Mouse (Mus musculus): Measurements from ENCODE around the gene Eif2b3. TPM values are rescaled to one million over a fixed set of nuclear protein-coding genes. Genes with fewer than 3 reads are reported as not detected.
A peak's percentile ranks its signal among the peaks of the same experiment; 100 is the strongest.

Eif2b3 gene
- polyA plus RNA-seq (2015; fragmentation: Nextera tagmentation; extraction: Ambion mirVana), result 45.5 and 50.2 TPM in 2 replicates

DNA sequence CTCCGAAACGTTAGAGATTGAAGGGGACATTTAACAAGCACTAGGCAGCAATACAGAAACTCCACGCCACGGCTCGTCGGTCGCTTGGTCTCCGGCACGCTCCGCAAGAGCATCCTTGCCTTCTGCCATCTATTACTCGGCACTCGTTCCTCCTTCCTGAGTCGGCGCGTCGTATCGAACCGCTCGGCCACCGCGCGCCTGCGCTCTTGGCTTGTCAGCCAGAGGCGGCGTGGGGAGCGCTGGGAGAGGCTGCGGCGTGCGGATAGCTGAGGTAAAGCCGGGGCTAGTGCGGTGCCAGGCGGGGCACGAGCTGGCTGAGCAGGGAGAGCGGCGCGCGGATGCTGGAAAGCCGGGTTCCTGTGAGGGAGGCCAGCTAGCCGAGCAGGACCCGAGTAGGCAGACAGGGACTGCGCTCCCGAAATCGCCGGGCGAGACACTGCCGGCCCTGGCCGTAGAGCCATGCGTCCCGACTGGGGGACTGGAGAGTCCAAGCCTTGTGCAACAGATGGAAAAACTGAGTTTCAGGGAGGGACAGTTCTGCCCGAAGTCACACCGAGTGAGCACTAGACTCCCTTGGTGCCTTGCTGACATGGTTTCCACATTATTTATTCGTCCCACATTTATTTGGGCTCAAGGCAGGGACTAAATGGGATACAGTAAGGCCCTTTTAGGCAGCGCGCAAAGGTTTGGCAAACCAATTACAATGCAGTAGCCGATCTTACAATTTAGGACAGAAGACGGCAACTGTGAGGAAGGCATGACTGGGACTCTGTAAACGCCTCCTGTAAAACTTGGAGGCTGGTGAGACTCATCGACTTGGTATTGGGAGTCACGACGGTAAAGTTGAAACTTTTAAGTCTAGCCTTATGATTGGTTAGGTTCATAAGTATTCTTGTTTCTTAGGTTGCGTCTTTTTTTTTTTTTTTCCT, at the start of gene Eif2b3:
TSS of gene Eif2b3 (plus strand) at position 197 of the 929 bp plus-strand sequence.
- Histone ChIP-seq H3K27me3 (no peaks in the 10 kb centered on the region), H3K4me3 (replicated peaks) (peak within 1 kb of the TSS; percentile 90)

DNA sequence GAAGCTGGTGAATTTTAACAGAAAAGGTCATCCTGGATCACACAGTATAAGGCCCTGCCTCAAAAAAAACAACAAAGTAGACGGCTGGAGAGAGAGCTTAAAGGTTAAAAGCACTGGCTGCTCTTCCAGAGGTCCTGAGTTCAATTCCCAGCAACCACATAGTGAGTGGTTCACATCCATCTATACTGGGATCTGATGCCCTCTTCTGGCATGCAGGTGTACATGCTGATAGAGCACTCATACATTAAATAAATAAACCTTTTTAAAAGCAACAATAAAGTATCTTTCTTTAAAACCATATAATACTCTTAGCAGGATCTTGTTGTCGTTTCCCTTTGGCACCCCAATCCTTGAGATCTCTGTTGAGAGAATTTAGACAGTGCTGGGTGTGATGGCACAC, 42.7 kb upstream of the Eif2b3 start:
- Histone ChIP-seq H3K27ac (no peak overlapping the region), H3K4me1 (replicated peaks) (no peaks in the 10 kb centered on the region), H3K4me3 (replicated peaks) (no peak overlapping the region), H3K4me2 (replicated peaks) (no peak overlapping the region), H3K9ac (replicated peaks) (no peak overlapping the region), H3K27me3 (no peaks in the 10 kb centered on the region), H3K9me3 (no peaks in the 10 kb centered on the region), H3K36me3 (peaks cover 74% of the 10 kb centered on the region)
- WGBS, result 80% methylated on average over 2 of the region's 2 CpGs
- ATAC-seq, result no peak

More for the DNA sequence above, at the start of gene Eif2b3:
- Histone ChIP-seq H3K4me1 (replicated peaks) (peaks cover 12% of the 10 kb centered on the region), H3K9me3 (no peaks in the 10 kb centered on the region), H3K27ac (peak within 1 kb of the TSS; percentile 60; the same call in 1 of the 2 replicates), H3K4me2 (replicated peaks) (peak within 1 kb of the TSS; percentile 80), H3K36me3 (peaks cover 19% of the 10 kb centered on the region), H3K9ac (replicated peaks) (peak within 1 kb of the TSS; percentile 90)
- peak; percentile 97 for ATAC-seq
- WGBS, result 2% methylated on average over 61 of the region's 61 CpGs

DNA sequence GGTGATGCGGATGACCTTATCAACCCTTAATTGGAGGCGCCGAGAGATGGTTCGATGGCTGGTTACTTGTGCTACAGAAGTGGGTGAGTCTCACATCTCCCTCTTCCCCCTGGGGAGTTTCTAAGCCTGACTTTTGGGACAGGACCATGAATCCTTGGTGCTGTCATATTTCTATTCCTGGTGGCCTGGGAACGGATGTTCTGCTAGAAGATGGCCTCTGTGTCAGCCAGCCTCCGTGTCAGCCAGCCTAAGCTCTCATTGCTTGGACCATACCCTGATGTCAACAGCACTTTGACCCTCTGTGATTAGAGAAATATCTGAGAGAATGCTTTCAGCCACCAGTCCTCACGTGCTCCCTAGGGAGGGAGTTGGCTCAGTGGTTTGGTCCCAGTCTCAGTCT, 33.5 kb upstream of the Eif2b3 start:
- H3K36me3 ChIP-seq, result peaks cover 73% of the 10 kb centered on the region

DNA sequence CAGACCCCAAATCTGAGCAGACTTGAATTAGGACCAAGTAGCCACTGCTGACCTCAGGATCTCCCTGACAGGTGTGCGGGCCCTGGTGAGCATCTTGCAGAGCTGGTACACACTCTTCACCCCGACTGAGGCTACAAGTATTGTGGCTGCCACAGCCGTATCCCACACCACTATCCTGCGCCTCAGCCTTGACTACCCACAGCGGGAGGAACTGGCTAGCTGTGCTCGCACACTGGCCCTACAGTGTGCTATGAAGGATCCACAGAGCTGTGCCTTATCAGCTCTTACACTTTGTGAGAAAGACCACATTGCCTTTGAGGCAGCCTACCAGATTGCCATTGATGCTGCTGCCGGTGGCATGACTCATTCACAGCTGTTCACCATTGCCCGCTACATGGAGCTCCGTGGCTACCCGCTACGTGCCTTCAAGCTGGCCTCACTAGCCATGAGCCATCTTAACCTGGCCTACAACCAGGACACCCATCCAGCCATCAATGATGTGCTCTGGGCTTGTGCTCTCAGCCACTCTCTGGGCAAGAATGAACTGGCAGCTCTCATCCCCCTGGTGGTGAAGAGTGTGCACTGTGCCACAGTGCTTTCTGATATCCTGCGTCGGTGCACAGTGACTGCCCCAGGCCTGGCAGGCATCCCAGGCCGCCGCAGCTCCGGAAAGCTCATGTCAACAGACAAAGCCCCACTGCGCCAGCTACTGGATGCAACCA, 32.6 kb upstream of the Eif2b3 start:
- H3K27me3 ChIP-seq, result no peaks in the 10 kb centered on the region
- no peak overlapping the region; the same call in 1 of the 2 replicates for H3K27ac ChIP-seq
- H3K4me3 ChIP-seq (replicated peaks), result no peak overlapping the region
- no peak overlapping the region for H3K9ac ChIP-seq (replicated peaks)
- 60% methylated on average over 17 of the region's 17 CpGs for WGBS
- no peak overlapping the region for H3K4me2 ChIP-seq (replicated peaks)
- ATAC-seq, result peak; percentile 84
- no peaks in the 10 kb centered on the region for H3K9me3 ChIP-seq
- H3K4me1 ChIP-seq (replicated peaks), result no peaks in the 10 kb centered on the region
- peaks cover 64% of the 10 kb centered on the region for H3K36me3 ChIP-seq

More for the DNA sequence above, 33.5 kb upstream of the Eif2b3 start:
- Histone ChIP-seq H3K9me3 (no peaks in the 10 kb centered on the region), H3K4me2 (replicated peaks) (no peak overlapping the region), H3K27me3 (no peaks in the 10 kb centered on the region), H3K4me1 (replicated peaks) (no peaks in the 10 kb centered on the region), H3K4me3 (replicated peaks) (no peak overlapping the region), H3K27ac (no peak overlapping the region), H3K9ac (replicated peaks) (no peak overlapping the region)
- WGBS, result 95% methylated on average over 7 of the region's 7 CpGs
- ATAC-seq, result no peak

DNA sequence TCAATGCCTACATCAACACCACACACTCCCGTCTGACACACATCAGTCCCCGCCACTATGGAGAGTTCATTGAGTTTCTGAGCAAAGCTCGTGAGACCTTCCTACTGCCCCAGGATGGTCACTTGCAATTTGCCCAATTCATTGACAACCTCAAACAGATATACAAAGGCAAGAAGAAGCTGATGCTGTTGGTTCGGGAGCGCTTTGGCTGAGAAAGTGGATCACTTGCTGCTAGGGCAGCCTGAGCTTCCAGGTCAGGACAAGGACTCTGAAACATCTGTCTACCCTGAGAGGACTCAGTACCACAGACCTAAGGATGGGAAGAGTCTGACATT, 32.1 kb upstream of the Eif2b3 start:
- peaks cover 59% of the 10 kb centered on the region for H3K36me3 ChIP-seq
- peak; percentile 2; the same call in 1 of the 2 replicates for ATAC-seq
- no peak overlapping the region for H3K27ac ChIP-seq
- no peak overlapping the region for H3K4me3 ChIP-seq (replicated peaks)
- H3K27me3 ChIP-seq, result no peaks in the 10 kb centered on the region
- 77% methylated on average over 5 of the region's 5 CpGs for WGBS
- no peaks in the 10 kb centered on the region for H3K9me3 ChIP-seq
- H3K9ac ChIP-seq (replicated peaks), result no peak overlapping the region
- H3K4me1 ChIP-seq (replicated peaks), result no peaks in the 10 kb centered on the region
- H3K4me2 ChIP-seq (replicated peaks), result no peak overlapping the region

DNA sequence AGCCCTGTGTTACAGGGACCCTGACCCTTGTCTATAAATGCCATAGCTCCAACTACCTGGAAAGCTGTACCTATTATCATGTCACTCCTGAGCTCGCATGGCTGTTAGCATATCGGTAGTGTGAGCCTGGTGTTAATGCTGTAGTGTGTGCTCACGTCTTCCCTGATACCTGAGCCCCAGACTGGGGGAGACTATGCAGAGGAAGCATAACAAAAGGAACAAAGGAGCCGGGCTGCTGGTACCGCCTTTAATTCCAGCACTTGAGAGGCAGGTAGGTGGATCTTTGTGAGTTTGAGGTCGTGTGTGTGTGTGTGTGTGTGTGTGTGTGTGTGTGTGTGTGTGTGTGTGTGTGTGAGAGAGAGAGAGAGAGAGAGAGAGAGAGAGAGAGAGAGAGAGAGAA, 29.5 kb upstream of the Eif2b3 start:
- peaks cover 54% of the 10 kb centered on the region for H3K36me3 ChIP-seq
- WGBS, result 70% methylated on average over 6 of the region's 6 CpGs
- no peak overlapping the region for H3K9ac ChIP-seq (replicated peaks)
- H3K9me3 ChIP-seq, result no peaks in the 10 kb centered on the region
- no peaks in the 10 kb centered on the region for H3K27me3 ChIP-seq
- no peak overlapping the region for H3K4me3 ChIP-seq (replicated peaks)
- no peak overlapping the region for H3K27ac ChIP-seq
- no peak overlapping the region for H3K4me2 ChIP-seq (replicated peaks)
- peaks cover 13% of the 10 kb centered on the region for H3K4me1 ChIP-seq (replicated peaks)
- no peak for ATAC-seq

DNA sequence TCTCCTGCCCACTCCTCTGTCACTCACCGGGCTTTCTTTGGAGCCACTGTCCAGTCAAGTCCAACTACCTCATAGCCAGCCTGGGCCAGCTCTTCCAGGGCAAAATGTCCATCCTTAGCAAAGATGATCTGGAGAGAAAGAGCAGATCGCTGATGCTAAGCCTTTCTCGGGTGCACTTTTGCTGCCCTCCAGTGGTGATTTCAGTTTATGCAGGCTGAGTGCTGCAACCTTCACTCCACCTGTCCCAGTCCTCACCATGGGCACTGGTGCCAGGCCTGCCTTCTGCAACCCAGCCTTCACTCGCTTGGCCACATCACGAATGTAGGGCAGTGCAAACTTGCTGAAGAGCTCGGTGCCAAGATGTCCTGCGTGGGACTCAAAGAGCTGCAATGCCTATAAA, 27.8 kb upstream of the Eif2b3 start:
- Histone ChIP-seq H3K4me2 (replicated peaks) (no peak overlapping the region), H3K4me3 (replicated peaks) (no peak overlapping the region), H3K9me3 (no peaks in the 10 kb centered on the region), H3K9ac (replicated peaks) (no peak overlapping the region), H3K27me3 (no peaks in the 10 kb centered on the region), H3K27ac (peak overlapping the region; percentile 45; the same call in 1 of the 2 replicates), H3K4me1 (replicated peaks) (peaks cover 26% of the 10 kb centered on the region), H3K36me3 (peaks cover 38% of the 10 kb centered on the region)
- WGBS, result 9% methylated on average over 7 of the region's 7 CpGs
- no peak for ATAC-seq

DNA sequence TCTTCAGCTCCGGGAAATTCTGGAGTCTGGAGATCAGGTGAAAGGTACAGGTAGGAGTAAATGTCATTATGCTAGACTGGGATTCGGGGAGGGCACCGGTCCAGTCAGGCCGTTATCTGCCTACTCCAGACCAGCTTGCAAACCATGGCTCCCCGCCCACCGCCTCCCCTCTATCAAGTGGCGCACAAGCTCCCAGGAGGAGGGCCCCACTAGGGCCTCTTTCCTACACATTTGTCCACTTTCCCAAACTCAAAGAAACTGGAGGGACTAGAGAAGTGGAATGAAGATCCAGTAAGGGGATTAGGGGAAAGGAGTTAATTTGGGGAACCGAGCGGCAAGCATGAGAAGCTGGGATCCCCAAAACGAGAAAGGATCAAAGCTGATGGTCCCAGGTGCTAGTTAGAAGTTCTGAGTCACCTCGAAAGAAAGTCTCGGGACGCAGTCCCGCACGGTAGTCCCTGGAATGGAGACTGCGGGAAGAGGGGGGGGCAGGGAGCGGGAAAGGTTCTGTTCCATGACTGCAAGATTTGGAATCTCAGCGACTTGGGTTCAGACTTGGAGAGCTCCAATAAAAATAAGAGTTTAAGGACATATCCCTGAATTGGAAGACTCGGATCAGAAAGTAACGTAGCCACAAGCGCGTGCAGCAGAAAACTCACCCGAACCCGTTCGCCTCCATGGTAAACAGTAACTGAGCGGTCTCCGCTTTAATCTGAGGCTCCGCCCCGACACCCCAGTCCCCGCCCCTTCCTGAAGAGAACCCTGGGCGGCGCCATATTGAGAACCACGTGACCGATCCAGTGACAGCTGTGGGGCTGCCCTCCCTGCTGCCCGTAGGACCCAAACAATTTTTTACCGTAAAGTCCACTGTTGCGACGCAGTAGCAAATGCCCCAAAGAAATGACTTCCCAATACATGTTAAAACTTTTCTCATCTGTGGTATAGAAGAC, 25.3 kb upstream of the Eif2b3 start, which contains the start of gene Urod:
TSS of gene Urod (minus strand) at position 742 of the 950 bp plus-strand sequence.
- Histone ChIP-seq H3K9me3 (no peaks in the 10 kb centered on the region), H3K4me1 (replicated peaks) (peaks cover 30% of the 10 kb centered on the region), H3K4me2 (replicated peaks) (peak within 1 kb of the TSS; percentile 99), H3K27ac (peak within 1 kb of the TSS; percentile 87), H3K27me3 (no peaks in the 10 kb centered on the region), H3K9ac (replicated peaks) (peak within 1 kb of the TSS; percentile 96), H3K4me3 (replicated peaks) (peak within 1 kb of the TSS; percentile 98), H3K36me3 (peaks cover 25% of the 10 kb centered on the region)
- peak; percentile 87 for ATAC-seq
- 2% methylated on average over 38 of the region's 38 CpGs for WGBS

DNA sequence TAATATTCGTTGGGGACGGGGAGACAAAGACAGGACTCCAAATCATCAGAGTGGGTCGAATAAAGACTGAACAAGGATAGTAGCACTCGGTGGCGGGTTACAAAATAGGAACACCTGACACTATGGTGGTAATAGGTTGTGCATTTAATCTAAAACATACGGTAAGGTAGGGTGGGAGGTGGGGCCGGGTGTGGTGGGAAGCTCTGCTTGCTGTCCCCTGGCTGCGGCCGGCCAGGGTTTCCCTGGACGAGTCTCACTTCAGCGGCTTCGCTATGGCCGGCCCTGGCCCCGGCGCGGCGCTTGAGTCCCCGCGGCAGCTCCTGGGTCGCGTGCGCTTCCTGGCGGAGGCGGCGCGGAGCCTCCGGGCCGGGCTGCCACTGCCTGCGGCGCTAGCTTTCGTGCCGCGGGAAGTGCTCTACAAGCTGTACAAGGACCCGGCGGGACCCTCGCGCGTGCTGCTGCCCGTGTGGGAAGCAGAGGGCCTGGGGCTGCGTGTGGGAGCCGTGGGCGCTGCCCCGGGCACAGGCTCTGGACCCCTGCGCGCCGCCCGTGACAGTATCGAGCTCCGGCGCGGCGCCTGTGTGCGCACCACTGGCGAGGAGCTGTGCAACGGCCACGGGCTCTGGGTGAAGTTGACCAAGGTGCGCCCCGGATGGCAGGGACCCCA, 23.9 kb upstream of the Eif2b3 start, which contains the start of gene Hectd3:
TSS of gene Hectd3 (plus strand) at position 187 of the 667 bp plus-strand sequence.
- no peaks in the 10 kb centered on the region for H3K27me3 ChIP-seq
- H3K4me3 ChIP-seq (replicated peaks), result peak within 1 kb of the TSS; percentile 98
- H3K27ac ChIP-seq, result peak within 1 kb of the TSS; percentile 87
- H3K9me3 ChIP-seq, result no peaks in the 10 kb centered on the region
- ATAC-seq, result peak; percentile 65
- peaks cover 27% of the 10 kb centered on the region for H3K36me3 ChIP-seq
- peak within 1 kb of the TSS; percentile 99 for H3K4me2 ChIP-seq (replicated peaks)
- H3K4me1 ChIP-seq (replicated peaks), result peaks cover 30% of the 10 kb centered on the region
- peak within 1 kb of the TSS; percentile 96 for H3K9ac ChIP-seq (replicated peaks)
- under 1% methylated on average over 56 of the region's 58 CpGs for WGBS

DNA sequence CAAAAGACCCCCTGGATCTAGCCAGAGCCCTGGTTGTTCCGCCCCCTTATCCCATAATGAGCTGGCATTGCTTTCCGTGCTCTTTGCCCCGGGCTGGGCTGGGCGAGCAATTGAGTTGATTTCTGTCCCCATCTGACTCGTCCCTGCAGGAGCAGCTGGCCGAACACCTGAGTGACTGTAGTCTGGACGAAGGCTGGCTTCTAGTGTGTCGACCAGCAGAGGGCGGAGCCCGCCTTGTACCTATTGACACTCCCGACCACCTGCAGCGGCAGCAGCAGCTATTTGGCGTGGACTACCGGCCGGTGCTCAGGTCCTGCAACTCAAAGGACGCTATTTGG, 23.4 kb upstream of the Eif2b3 start:
- WGBS, result 0% methylated on average over 16 of the region's 16 CpGs
- H3K4me1 ChIP-seq (replicated peaks), result peaks cover 30% of the 10 kb centered on the region
- H3K4me2 ChIP-seq (replicated peaks), result peak overlapping the region; percentile 99
- H3K27ac ChIP-seq, result peak overlapping the region; percentile 87
- H3K36me3 ChIP-seq, result peaks cover 30% of the 10 kb centered on the region
- H3K27me3 ChIP-seq, result no peaks in the 10 kb centered on the region
- peak; percentile 28 for ATAC-seq
- H3K9me3 ChIP-seq, result no peaks in the 10 kb centered on the region
- peak overlapping the region; percentile 96 for H3K9ac ChIP-seq (replicated peaks)
- H3K4me3 ChIP-seq (replicated peaks), result peak overlapping the region; percentile 98

Data from midbrain, embryonic 13.5 days (tissue).